Mouse (Mus musculus) R1 (cell line): Measurements from ENCODE around the gene Ccdc33.

Source experiments
- DNase-seq: peaks from one replicate; pipeline ENCODE4 v3.0.0-alpha.2; 2018; ENCODE audit warnings: low read depth, low spot score

Gene Ccdc33

DNA sequence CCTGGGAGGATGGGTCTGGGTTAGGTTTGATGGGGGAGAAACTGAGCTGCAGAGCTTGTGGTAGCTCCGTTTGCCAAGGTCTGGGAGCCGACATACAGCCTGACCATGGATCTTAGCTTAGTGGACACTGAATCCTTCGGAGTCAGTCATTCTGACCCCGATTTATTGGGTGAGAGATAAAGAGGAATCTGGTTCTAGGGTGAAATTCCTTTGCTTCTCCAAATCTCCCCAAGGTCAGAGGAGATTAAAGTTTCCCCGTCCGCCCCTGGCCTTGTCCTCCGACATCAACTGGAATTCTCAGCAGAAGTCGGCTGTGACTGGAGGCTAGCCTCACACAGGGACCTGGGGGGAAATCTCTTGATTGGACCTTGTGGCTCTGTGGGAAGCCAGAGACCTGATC, 107.1 kb downstream of the Ccdc33 start:
- DNase-seq, result peak; percentile 23

DNA sequence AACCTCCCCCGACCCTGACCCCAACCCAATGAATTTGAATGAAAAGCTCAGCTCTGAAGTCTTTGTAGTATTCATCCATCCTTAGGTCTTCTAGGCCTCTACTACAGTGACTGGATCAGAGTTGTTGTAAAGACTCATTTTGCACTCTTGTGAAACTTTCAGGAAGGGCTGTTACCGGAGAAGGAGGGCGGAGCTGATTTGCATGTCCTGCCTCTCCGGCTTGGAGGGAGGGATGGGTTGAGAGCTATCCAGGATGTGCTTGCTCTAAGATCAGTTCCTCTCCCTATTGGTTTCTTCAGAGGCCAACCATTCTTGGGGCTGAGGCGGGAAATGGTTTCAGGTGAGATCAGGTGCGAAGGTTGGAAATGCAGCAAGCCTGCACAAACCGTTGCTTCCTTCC, 107.6 kb downstream of the Ccdc33 start:
- DNase-seq, result peak; percentile 90

- peak; percentile 74 for DNase-seq
These were observed 109.0 kb downstream of the Ccdc33 start for GRCm38 (mm10) chr9:58009588-58009987.

- DNase-seq, result peak; percentile 94
These were observed 109.6 kb downstream of the Ccdc33 start for GRCm38 (mm10) chr9:58009015-58009362.

DNA sequence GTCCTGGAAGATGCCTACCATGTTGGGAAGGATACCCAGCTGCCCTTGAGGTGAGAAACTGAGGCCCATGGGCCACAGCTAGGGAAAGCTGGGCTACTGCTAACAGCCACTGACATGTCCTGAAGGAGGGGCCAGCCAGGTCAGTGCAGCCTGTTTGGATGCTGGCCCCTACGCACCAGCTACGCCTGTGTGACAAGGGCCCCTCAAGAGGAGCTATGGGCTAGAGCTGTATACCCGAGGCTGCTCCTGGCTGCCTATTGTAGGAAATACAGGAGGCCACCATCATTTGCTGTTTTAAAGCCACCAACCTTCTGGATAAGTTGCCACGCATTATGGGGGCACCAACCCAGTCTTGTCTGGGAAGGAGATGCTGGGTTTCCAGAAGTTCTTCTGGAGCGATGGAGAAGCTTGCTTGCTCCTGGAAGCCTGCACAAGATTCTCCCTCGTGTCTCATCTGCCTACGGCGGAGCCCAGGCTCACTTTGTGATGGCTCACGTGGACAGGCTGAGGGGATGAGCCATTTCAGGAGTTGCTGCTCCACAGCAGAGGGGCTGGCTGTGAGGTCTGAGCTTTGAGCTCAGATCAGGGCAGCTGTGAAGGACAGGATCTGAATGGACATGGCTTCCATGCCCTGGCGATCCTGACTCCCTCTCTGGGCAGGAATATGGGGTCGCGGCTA, 110.1 kb downstream of the Ccdc33 start:
- no peak for DNase-seq

- DNase-seq, result peak; percentile 56
These were observed 112.7 kb downstream of the Ccdc33 start, which contains the start of gene Cyp11a1 for GRCm38 (mm10) chr9:58005753-58006461. Gene Cyp11a1, plus strand, starts transcription at chr9:58006411.

GRCm38 (mm10) chr9:58003272-58003671, 115.4 kb downstream of the Ccdc33 start:
- DNase-seq, result peak; percentile 99

DNA sequence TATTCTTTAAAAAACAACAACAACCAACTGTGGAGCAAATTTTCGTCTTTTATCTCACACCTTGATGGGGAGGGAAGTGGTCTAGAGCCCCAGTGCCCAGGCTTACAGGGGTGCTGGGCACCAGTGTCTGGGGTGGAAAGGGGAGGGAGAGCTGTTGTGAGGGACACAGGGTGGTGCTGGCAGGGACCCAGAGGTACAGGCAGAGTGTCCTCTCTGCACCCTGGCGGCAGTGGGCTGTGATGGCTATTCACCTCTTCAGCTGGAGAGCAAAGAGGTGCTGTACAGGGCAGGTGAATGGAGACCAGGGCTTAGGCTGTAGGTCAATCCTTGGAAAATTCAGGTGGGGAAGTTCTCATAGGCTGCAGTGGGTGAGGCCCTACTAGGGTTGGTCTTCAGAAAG, 118.9 kb downstream of the Ccdc33 start:
- DNase-seq, result no peak

DNA sequence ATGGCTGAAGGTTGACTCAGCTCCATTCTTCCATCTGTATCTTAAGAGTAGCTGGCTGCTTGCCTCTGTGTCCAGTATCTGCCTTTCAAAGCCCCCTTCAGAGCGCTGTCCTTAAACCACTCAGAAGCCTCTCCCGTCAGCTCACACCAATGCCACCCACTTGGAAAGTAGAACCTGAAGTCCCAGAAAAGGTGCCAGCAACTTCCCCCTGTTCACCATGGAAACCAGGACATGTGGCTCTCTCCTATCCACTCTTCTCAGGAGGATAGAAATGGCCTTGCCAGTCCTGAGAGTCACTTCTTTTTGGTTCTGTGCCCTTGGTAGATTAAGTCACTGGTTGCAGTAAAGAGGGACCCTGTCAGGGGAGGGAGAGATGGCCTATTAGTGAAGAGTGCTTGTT, 119.9 kb downstream of the Ccdc33 start:
- DNase-seq, result no peak

DNA sequence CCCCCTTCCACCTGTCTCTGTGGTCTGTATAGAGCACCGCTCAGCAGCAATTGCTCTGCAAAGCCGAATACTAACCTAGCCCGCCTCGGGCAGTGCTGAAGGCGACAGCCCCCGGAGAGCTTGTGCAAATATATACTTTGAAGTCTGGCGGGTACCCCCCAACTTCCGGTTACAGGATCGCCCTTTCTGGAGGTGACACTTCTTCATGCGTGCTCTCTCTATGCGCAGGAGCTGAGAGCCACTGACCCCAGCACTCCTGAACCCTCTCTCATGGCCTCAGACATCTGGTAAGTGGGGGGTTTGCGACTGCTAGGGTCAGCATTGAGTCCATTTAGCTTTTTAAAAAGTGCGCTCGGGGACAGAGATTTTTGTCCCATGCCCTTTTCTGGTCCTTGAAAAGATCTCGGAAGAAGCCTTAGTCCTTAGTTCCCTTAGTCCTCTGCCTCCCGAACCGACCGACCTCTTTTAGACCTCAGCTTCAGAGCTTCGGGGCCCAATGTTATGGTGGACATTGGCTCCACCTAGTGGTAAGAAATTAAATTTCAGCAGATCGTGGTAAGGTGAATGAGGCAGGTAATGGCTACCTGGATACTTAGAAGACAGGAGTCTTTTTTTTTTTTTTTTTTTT, 120.5 kb downstream of the Ccdc33 start:
- peak; percentile 89 for DNase-seq

- peak; percentile 94 for DNase-seq
These were observed 121.1 kb downstream of the Ccdc33 start for GRCm38 (mm10) chr9:57997511-57998031.

GRCm38 (mm10) chr9:57995282-57995681, 123.3 kb downstream of the Ccdc33 start:
- peak; percentile 61 for DNase-seq

DNA sequence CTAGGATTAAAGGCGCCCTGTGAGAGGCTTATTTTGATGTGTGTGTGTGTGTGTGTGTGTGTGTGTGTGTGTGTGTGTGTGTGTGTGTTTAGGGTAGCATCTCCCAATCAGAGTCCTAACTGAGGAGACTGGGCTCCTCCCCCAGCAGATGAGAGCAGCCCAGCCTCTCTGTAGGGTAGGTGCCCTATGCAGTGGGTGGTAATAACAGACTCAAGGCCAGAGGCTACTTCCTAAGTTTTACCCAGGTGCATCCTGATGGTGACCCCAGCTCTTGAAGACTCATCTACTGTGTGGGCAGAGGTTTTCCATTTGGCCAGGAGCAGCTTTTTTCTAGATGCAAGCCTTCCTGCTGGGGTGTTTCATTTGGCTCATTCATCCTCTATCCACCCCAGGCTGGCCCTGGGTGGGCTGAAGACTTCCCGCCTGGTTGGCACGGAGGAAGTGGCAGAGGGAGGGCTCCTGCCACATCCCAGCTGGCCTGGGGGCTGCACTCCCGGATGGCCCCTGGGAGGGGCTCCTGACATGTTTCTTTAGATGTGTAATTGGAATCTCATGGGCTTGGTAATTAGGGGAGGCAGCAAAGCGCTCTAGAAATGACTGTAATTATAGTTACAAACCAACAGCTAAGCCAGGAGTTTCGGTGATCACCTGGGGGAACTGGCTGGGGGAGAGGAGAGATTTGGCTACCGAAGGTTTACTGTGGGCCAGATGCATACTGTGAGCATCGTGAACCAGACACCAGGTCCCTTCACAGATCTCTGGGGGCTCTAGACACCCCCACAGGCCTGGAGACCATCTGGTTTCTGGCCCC, 125.6 kb downstream of the Ccdc33 start:
- DNase-seq, result no peak

GRCm38 (mm10) chr9:57992060-57992459, 126.6 kb downstream of the Ccdc33 start:
- no peak for DNase-seq

GRCm38 (mm10) chr9:57990438-57991110, 128.0 kb downstream of the Ccdc33 start:
- peak; percentile 56 for DNase-seq

GRCm38 (mm10) chr9:57989309-57989708, 129.3 kb downstream of the Ccdc33 start:
- no peak for DNase-seq

- no peak for DNase-seq
These were observed 130.5 kb downstream of the Ccdc33 start for GRCm38 (mm10) chr9:57988098-57988497.

GRCm38 (mm10) chr9:57986293-57986692, 132.3 kb downstream of the Ccdc33 start:
- no peak for DNase-seq

- no peak for DNase-seq
These were observed 133.3 kb downstream of the Ccdc33 start for GRCm38 (mm10) chr9:57985304-57985703.

DNA sequence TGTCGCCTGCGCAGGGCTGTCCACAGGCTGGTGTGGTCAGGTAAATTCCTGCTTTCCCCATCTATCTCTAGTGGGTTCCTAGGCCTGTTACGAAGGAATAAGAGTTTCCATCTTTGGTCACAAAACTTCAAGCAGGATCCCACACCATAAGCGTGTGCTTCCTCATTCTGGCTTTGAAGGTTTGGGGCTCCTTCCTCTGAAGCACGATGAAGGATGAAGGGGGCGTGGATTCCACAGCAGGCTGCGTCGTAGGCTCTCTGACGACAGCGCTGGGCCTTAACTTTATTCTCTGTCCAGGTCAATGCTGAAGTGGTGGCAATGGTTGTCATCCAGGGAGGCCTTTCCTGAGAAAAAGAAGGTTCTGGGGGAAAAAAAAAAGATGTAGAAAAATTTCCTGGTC, 138.1 kb downstream of the Ccdc33 start:
- no peak for DNase-seq

- DNase-seq, result no peak
These were observed 139.8 kb downstream of the Ccdc33 start for GRCm38 (mm10) chr9:57978858-57979257.
